Mouse (Mus musculus) liver, embryonic 14 days (tissue): Measurements from ENCODE around the gene Zfr. TPM values are rescaled to one million over a fixed set of nuclear protein-coding genes. Genes with fewer than 3 reads are reported as not detected.

Experiments
- polyA plus RNA-seq: library from polyadenylated mRNA; depleted of rRNA; stranded (reverse); fragments of >200 nt; gene quantifications from 2 replicates; pipeline ENCODE4 v1.2.3, GENCODE M21; 2012; rRNA removed

Gene Zfr
- 23.2 and 26.8 TPM in 2 replicates for polyA plus RNA-seq

DNA sequence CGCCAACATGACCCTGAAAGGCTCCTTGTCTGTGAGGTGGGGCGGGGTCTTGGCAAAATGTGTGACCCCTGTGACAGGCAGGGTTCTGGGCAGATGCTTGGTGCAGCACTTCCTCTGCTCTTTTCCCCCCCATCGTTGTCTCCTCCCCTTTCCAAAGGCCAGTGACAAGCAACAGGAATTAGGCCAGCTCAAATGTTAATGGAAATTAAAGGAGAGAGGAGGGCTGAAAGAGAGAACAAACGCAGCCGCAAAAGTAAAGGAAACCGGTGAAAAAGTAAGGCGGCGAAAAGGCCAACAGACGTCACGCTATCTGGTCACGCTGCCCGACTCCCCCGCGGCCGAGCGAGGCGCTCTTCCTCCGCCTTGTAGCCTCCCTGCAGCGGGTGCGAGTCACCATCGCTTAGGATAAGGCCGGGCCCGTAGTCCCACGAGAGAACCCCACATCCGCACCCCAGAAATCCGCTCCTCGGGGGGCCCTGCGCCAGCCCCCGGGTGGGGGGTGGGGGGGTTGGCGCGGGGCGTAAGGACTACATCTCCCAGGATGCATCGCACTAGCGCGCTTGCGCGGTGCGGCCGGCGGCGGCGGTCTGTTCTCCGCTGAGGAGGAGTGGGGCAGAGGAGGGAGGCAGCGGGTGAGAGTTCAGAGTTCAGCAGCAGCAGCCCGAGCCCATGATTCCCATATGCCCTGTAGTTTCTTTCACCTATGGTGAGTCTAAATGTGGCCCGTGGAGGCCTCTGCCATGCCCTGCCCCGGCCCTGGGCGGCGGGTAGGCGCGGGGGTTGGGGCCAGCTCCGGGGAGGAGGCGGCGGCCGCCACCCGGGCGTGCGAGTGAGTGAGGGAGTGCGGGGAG lies at the start of gene Zfr:
TSS of gene Zfr (plus strand) at position 590 of the 851 bp plus-strand sequence.

DNA sequence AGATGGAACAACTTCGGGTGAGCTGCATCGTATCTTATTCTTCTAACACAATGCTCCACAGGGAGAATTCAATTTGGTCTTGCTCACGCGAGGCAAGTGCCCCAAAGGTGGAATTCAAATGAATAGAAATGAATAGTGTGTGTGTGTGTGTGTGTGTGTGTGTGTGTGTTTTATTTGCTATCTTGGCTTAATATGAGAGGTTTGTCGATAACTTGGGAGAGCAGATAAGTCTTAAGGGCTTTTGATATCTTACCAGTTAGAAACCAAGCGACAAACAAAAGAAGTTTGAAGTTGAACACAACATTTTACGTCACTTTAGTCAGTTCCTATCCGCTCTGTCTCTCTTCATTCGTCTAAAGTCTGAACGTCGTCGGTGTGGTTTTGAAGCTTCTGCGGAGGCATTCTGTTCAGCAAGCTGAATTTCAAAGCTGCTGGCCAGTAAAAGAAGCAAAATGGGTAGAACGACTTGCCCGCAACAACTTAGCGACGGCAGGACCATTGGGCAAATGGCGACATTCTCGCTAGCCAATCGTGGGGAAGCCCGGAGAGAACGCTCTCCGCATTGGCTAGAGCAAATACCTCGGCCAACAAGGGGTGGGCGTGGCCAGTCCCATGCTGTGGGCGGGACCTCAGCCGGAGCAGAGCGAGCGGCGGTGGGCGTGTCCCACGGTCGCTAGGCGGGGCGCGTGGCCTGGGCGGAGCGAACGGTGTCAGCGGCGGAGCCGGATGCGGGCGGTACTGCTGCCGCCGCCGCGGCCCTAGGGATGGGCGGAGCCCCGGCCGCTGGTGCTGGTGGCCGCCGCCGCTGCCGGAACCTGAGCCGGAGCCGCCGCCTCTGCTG lies 86.9 kb downstream of the Zfr start, which contains the start of gene Mtmr12:
TSS of gene Mtmr12 (plus strand) at position 710 of the 841 bp plus-strand sequence.

Other genes with a start within 250 kb of the Zfr start
- 1.6 and 2.0 TPM in 2 replicates for gene Npr3, start 210.5 kb upstream of the Zfr start, polyA plus RNA-seq
- 129 and 146 TPM in 2 replicates for gene Sub1, start 120.8 kb upstream of the Zfr start, polyA plus RNA-seq
- gene Mtmr12, start 87.2 kb downstream of the Zfr start, polyA plus RNA-seq: 6.0 and 6.5 TPM in 2 replicates
- 32.6 and 39.2 TPM in 2 replicates for gene Golph3, start 203.6 kb downstream of the Zfr start, polyA plus RNA-seq
- gene 1810049J17Rik, start 204.1 kb downstream of the Zfr start, polyA plus RNA-seq: not detected in 2 replicates